Mouse (Mus musculus) 3T3-L1 (cell line): Measurements from ENCODE around the gene Spop.
A peak's percentile ranks its signal among the peaks of the same experiment; 100 is the strongest.

Experiments
- DNase-seq: peaks from one replicate; pipeline ENCODE4 v3.0.0-alpha.2; 2015; ENCODE audit warnings: low read depth, low spot score

Gene Spop

GRCm38 (mm10) chr11:95413641-95414535 lies at the start of gene Spop:
TSS of gene Spop (plus strand) at chr11:95414080.
- DNase-seq, result peak; percentile 91

GRCm38 (mm10) chr11:95364388-95364787 lies 49.5 kb upstream of the Spop start:
- no peak for DNase-seq

- peak; percentile 80 for DNase-seq
Measured at GRCm38 (mm10) chr11:95365596-95365995, 48.3 kb upstream of the Spop start.

GRCm38 (mm10) chr11:95366280-95366897 lies 47.5 kb upstream of the Spop start:
- DNase-seq, result peak; percentile 66

GRCm38 (mm10) chr11:95367011-95367735 lies 46.7 kb upstream of the Spop start:
- no peak for DNase-seq

GRCm38 (mm10) chr11:95368231-95368823 lies 45.6 kb upstream of the Spop start:
- no peak for DNase-seq

- DNase-seq, result no peak
Measured at GRCm38 (mm10) chr11:95368871-95369270, 45.0 kb upstream of the Spop start.

GRCm38 (mm10) chr11:95369964-95370890 lies 43.7 kb upstream of the Spop start:
- DNase-seq, result peak; percentile 46

GRCm38 (mm10) chr11:95371182-95371581 lies 42.7 kb upstream of the Spop start:
- no peak for DNase-seq

- DNase-seq, result peak; percentile 36
Measured at GRCm38 (mm10) chr11:95378926-95379325, 35.0 kb upstream of the Spop start.

GRCm38 (mm10) chr11:95379552-95379951 lies 34.3 kb upstream of the Spop start:
- DNase-seq, result peak; percentile 81

- DNase-seq, result no peak
Measured at GRCm38 (mm10) chr11:95380711-95381110, 33.2 kb upstream of the Spop start.

- peak; percentile 23 for DNase-seq
Measured at GRCm38 (mm10) chr11:95381146-95381545, 32.7 kb upstream of the Spop start.

- DNase-seq, result peak; percentile 76
Measured at GRCm38 (mm10) chr11:95383331-95383986, 30.4 kb upstream of the Spop start.

GRCm38 (mm10) chr11:95384004-95384318 lies 29.9 kb upstream of the Spop start:
- DNase-seq, result no peak

GRCm38 (mm10) chr11:95384319-95384972 lies 29.4 kb upstream of the Spop start, which contains the start of gene Slc35b1:
TSS of gene Slc35b1 (plus strand) at chr11:95384692.
- DNase-seq, result peak; percentile 99

GRCm38 (mm10) chr11:95384973-95385320 lies 28.9 kb upstream of the Spop start:
- DNase-seq, result no peak

- no peak for DNase-seq
Measured at GRCm38 (mm10) chr11:95387354-95387753, 26.5 kb upstream of the Spop start.

- DNase-seq, result peak; percentile 58
Measured at GRCm38 (mm10) chr11:95389006-95389405, 24.9 kb upstream of the Spop start.

- DNase-seq, result no peak
Measured at GRCm38 (mm10) chr11:95390420-95390819, 23.5 kb upstream of the Spop start.
